Mouse (Mus musculus): ENCODE results near the gene Prm3. TPM values are rescaled to one million over a fixed set of nuclear protein-coding genes. Genes with fewer than 3 reads are reported as not detected.

Gene Prm3
- polyA plus RNA-seq (2015; fragmentation: Nextera tagmentation; extraction: Ambion mirVana): not detected in 2 replicates

- Histone ChIP-seq H3K4me2 (no peak within 1 kb of the TSS), H3K9ac (no peak within 1 kb of the TSS), H3K9me3 (replicated peaks) (no peaks in the 10 kb centered on the region), H3K4me1 (replicated peaks) (peaks cover 12% of the 10 kb centered on the region), H3K4me3 (replicated peaks) (no peak within 1 kb of the TSS), H3K27ac (replicated peaks) (no peak within 1 kb of the TSS), H3K27me3 (peaks cover 18% of the 10 kb centered on the region), H3K36me3 (replicated peaks) (no peaks in the 10 kb centered on the region)
- WGBS (ENCODE audit: insufficient replicate concordance): 55% methylated on average over 9 of the region's 9 CpGs
- no peak for ATAC-seq (ENCODE audit: insufficient read depth)
Observed at GRCm38 (mm10) chr16:10790702-10791101, at the start of gene Prm3. Gene Prm3 (minus strand): TSS chr16:10790914.

GRCm38 (mm10) chr16:10840018-10840417, 49.3 kb upstream of the Prm3 start:
- WGBS (ENCODE audit: insufficient replicate concordance): 83% methylated on average over 13 of the region's 14 CpGs
- H3K36me3 ChIP-seq (replicated peaks): peaks cover 5% of the 10 kb centered on the region; the same call in 1 of the 2 replicates
- no peak overlapping the region for H3K4me3 ChIP-seq (replicated peaks)
- H3K9me3 ChIP-seq (replicated peaks): no peaks in the 10 kb centered on the region
- H3K27me3 ChIP-seq: 0 out of 2 replicates have a peak, but pooled peaks cover under 1% of the 10 kb centered on the region
- no peak overlapping the region for H3K9ac ChIP-seq
- H3K27ac ChIP-seq (replicated peaks): no peak overlapping the region
- no peak for ATAC-seq (ENCODE audit: insufficient read depth)
- H3K4me1 ChIP-seq (replicated peaks): peaks cover 58% of the 10 kb centered on the region
- H3K4me2 ChIP-seq: no peak overlapping the region

- WGBS (ENCODE audit: insufficient replicate concordance): 35% methylated on average over 10 of the region's 10 CpGs
- H3K36me3 ChIP-seq (replicated peaks): peaks cover 5% of the 10 kb centered on the region; the same call in 1 of the 2 replicates
- H3K27ac ChIP-seq (replicated peaks): peak overlapping the region; percentile 55; the same call in 1 of the 2 replicates
- 0 out of 2 replicates have a peak, but pooled peaks cover 5% of the 10 kb centered on the region for H3K27me3 ChIP-seq
- H3K4me2 ChIP-seq: peak overlapping the region; percentile 8; the same call in 1 of the 2 replicates
- H3K4me3 ChIP-seq (replicated peaks): no peak overlapping the region
- no peak for ATAC-seq (ENCODE audit: insufficient read depth)
- H3K9ac ChIP-seq: no peak overlapping the region
- H3K9me3 ChIP-seq (replicated peaks): no peaks in the 10 kb centered on the region
- H3K4me1 ChIP-seq (replicated peaks): peaks cover 57% of the 10 kb centered on the region
Observed at GRCm38 (mm10) chr16:10838487-10839245, 48.0 kb upstream of the Prm3 start.

GRCm38 (mm10) chr16:10837903-10838302, 47.2 kb upstream of the Prm3 start:
- no peaks in the 10 kb centered on the region for H3K9me3 ChIP-seq (replicated peaks)
- H3K9ac ChIP-seq: no peak overlapping the region
- no peak for ATAC-seq (ENCODE audit: insufficient read depth)
- peak overlapping the region; percentile 55 for H3K27ac ChIP-seq (replicated peaks)
- 0 out of 2 replicates have a peak, but pooled peaks cover 8% of the 10 kb centered on the region for H3K27me3 ChIP-seq
- H3K36me3 ChIP-seq (replicated peaks): peaks cover 5% of the 10 kb centered on the region; the same call in 1 of the 2 replicates
- peaks cover 52% of the 10 kb centered on the region for H3K4me1 ChIP-seq (replicated peaks)
- no peak overlapping the region for H3K4me3 ChIP-seq (replicated peaks)
- H3K4me2 ChIP-seq: no peak overlapping the region; the same call in 1 of the 2 replicates
- WGBS (ENCODE audit: insufficient replicate concordance): 59% methylated on average over 1 of the region's 1 CpGs

- no peaks in the 10 kb centered on the region for H3K9me3 ChIP-seq (replicated peaks)
- no peak for ATAC-seq (ENCODE audit: insufficient read depth)
- H3K36me3 ChIP-seq (replicated peaks): peaks cover 5% of the 10 kb centered on the region; the same call in 1 of the 2 replicates
- H3K27me3 ChIP-seq: 0 out of 2 replicates have a peak, but pooled peaks cover 8% of the 10 kb centered on the region
- peaks cover 52% of the 10 kb centered on the region for H3K4me1 ChIP-seq (replicated peaks)
- no peak overlapping the region for H3K9ac ChIP-seq
- H3K4me3 ChIP-seq (replicated peaks): no peak overlapping the region
- no peak overlapping the region for H3K4me2 ChIP-seq
- H3K27ac ChIP-seq (replicated peaks): no peak overlapping the region
- WGBS (ENCODE audit: insufficient replicate concordance): 72% methylated on average over 3 of the region's 3 CpGs
Observed at GRCm38 (mm10) chr16:10837250-10837649, 46.5 kb upstream of the Prm3 start.

GRCm38 (mm10) chr16:10836388-10836787, 45.7 kb upstream of the Prm3 start:
- 76% methylated on average over 3 of the region's 3 CpGs for WGBS (ENCODE audit: insufficient replicate concordance)
- peaks cover 52% of the 10 kb centered on the region for H3K4me1 ChIP-seq (replicated peaks)

GRCm38 (mm10) chr16:10834911-10835587, 44.3 kb upstream of the Prm3 start, which contains the start of gene Rmi2:
Gene Rmi2 (plus strand): TSS chr16:10835059.
- Histone ChIP-seq H3K4me1 (replicated peaks) (peaks cover 52% of the 10 kb centered on the region), H3K9ac (peak within 1 kb of the TSS; percentile 76), H3K4me3 (replicated peaks) (peak within 1 kb of the TSS; percentile 90), H3K4me2 (peak within 1 kb of the TSS; percentile 99), H3K27ac (replicated peaks) (peak within 1 kb of the TSS; percentile 87), H3K27me3 (0 out of 2 replicates have a peak, but pooled peaks cover 8% of the 10 kb centered on the region), H3K36me3 (replicated peaks) (peaks cover under 1% of the 10 kb centered on the region; the same call in 1 of the 2 replicates), H3K9me3 (replicated peaks) (no peaks in the 10 kb centered on the region)
- WGBS (ENCODE audit: insufficient replicate concordance): under 1% methylated on average over 69 of the region's 69 CpGs
- ATAC-seq (ENCODE audit: insufficient read depth): peak; percentile 95

More at GRCm38 (mm10) chr16:10836388-10836787, 45.7 kb upstream of the Prm3 start:
- Histone ChIP-seq H3K4me3 (replicated peaks) (no peak overlapping the region), H3K27me3 (0 out of 2 replicates have a peak, but pooled peaks cover 8% of the 10 kb centered on the region), H3K36me3 (replicated peaks) (peaks cover 5% of the 10 kb centered on the region; the same call in 1 of the 2 replicates), H3K4me2 (0 out of 2 replicates have a peak overlapping the region, but pooled peaks have one; percentile 99), H3K9me3 (replicated peaks) (no peaks in the 10 kb centered on the region), H3K27ac (replicated peaks) (no peak overlapping the region), H3K9ac (no peak overlapping the region)
- ATAC-seq (ENCODE audit: insufficient read depth): no peak

- Histone ChIP-seq H3K4me2 (peak overlapping the region; percentile 99), H3K9ac (peak overlapping the region; percentile 76), H3K4me1 (replicated peaks) (peaks cover 49% of the 10 kb centered on the region), H3K27me3 (0 out of 2 replicates have a peak, but pooled peaks cover 8% of the 10 kb centered on the region), H3K27ac (replicated peaks) (no peak overlapping the region), H3K4me3 (replicated peaks) (peak overlapping the region; percentile 90), H3K36me3 (replicated peaks) (no peaks in the 10 kb centered on the region), H3K9me3 (replicated peaks) (no peaks in the 10 kb centered on the region)
- WGBS (ENCODE audit: insufficient replicate concordance): 8% methylated on average over 12 of the region's 12 CpGs
- ATAC-seq (ENCODE audit: insufficient read depth): no peak
Observed at GRCm38 (mm10) chr16:10834542-10834910, 43.8 kb upstream of the Prm3 start.

- 0 out of 2 replicates have a peak, but pooled peaks cover 7% of the 10 kb centered on the region for H3K27me3 ChIP-seq
- no peak for ATAC-seq (ENCODE audit: insufficient read depth)
- no peak overlapping the region for H3K4me2 ChIP-seq
- H3K27ac ChIP-seq (replicated peaks): no peak overlapping the region
- no peak overlapping the region for H3K4me3 ChIP-seq (replicated peaks)
- no peak overlapping the region for H3K9ac ChIP-seq
- H3K9me3 ChIP-seq (replicated peaks): no peaks in the 10 kb centered on the region
- no peaks in the 10 kb centered on the region for H3K4me1 ChIP-seq (replicated peaks)
- 66% methylated on average over 4 of the region's 4 CpGs for WGBS (ENCODE audit: insufficient replicate concordance)
- H3K36me3 ChIP-seq (replicated peaks): no peaks in the 10 kb centered on the region
Observed at GRCm38 (mm10) chr16:10828461-10828805, 37.7 kb upstream of the Prm3 start.

- H3K4me1 ChIP-seq (replicated peaks): no peaks in the 10 kb centered on the region
- WGBS (ENCODE audit: insufficient replicate concordance): 56% methylated on average over 7 of the region's 7 CpGs
Observed at GRCm38 (mm10) chr16:10827766-10828460, 37.2 kb upstream of the Prm3 start.

More at GRCm38 (mm10) chr16:10827766-10828460, 37.2 kb upstream of the Prm3 start:
- H3K4me2 ChIP-seq: no peak overlapping the region
- no peak for ATAC-seq (ENCODE audit: insufficient read depth)
- H3K36me3 ChIP-seq (replicated peaks): no peaks in the 10 kb centered on the region
- H3K27ac ChIP-seq (replicated peaks): no peak overlapping the region
- H3K4me3 ChIP-seq (replicated peaks): no peak overlapping the region
- H3K9me3 ChIP-seq (replicated peaks): no peaks in the 10 kb centered on the region
- H3K9ac ChIP-seq: no peak overlapping the region
- 0 out of 2 replicates have a peak, but pooled peaks cover 7% of the 10 kb centered on the region for H3K27me3 ChIP-seq

Data from liver, embryonic 15.5 days (tissue).